Mouse (Mus musculus) olfactory bulb, adult 2 months (tissue): ENCODE results near the gene Ppp1r9a. TPM values are rescaled to one million over a fixed set of nuclear protein-coding genes. Genes with fewer than 3 reads are reported as not detected.

Experiments
- H3K27ac ChIP-seq: fragments of 200-500 bp; 2 replicates; pipeline ENCODE4 v1.5.1; 2012; ENCODE audit warnings: low read depth, low read length; ENCODE audit not compliant: insufficient read depth
- H3K4me1 ChIP-seq: fragments of 200-500 bp; 2 replicates; pipeline ENCODE4 v1.6.1; 2012; ENCODE audit warnings: low read length; ENCODE audit not compliant: control insufficient read depth, insufficient read depth
- H3K4me3 ChIP-seq: fragments of 200-500 bp; 2 replicates; pipeline ENCODE4 v1.5.1; 2012; ENCODE audit warnings: mild to moderate bottlenecking, low read depth, low read length, moderate library complexity; ENCODE audit not compliant: insufficient read depth
- CTCF ChIP-seq: fragments of 200-500 bp; IDR thresholded peaks from 2 replicates; pipeline ENCODE4 v1.5.1; 2012; ENCODE audit warnings: low read depth, mild to moderate bottlenecking, low read length, moderate library complexity; ENCODE audit not compliant: insufficient read depth
- POLR2A ChIP-seq: fragments of 200-500 bp; IDR thresholded peaks from 2 replicates; pipeline ENCODE4 v1.6.1; 2012; ENCODE audit warnings: mild to moderate bottlenecking, low read depth, low read length, moderate library complexity; ENCODE audit not compliant: insufficient read depth
- WGBS: fragments of 180-500 bp; shearing (Covaris S2); methylation state at CpG from one replicate; pipeline ENCODE4 v1.1.7; 2018; 5-methylcytosine and 5-hydroxymethylcytosine counted together
- polyA plus RNA-seq: library from polyadenylated mRNA; stranded (reverse); fragments of >200 nt; gene quantifications from 2 replicates; pipeline ENCODE4 v1.2.4, GENCODE M21; 2012; ENCODE audit warnings: low replicate concordance; ENCODE audit not compliant: missing spikeins, insufficient read depth, insufficient read length

Ppp1r9a gene
- polyA plus RNA-seq, 1 experiment = 308 TPM

GRCm38 (mm10) chr6:5156541-5157425, 254.1 kb downstream of the Ppp1r9a start:
- whole genome bisulfite sequencing = 81% methylated on average over 6 of the region's 6 CpGs
- TF ChIP-seq CTCF (no peak), POLR2A (no peak)
- Histone ChIP-seq H3K4me3 (no peak overlapping the region), H3K27ac (no peak overlapping the region), H3K4me1 (no peaks in the 10 kb centered on the region)

- WGBS = 88% methylated on average over 7 of the region's 7 CpGs
- Histone ChIP-seq H3K4me1 (no peaks in the 10 kb centered on the region), H3K27ac (no peak overlapping the region), H3K4me3 (no peak overlapping the region)
- no peak for TF ChIP-seq POLR2A
- no peak for TF ChIP-seq CTCF
Observed at GRCm38 (mm10) chr6:5159385-5159791, 256.7 kb downstream of the Ppp1r9a start.

- Histone ChIP-seq H3K27ac (no peak overlapping the region), H3K4me3 (no peak overlapping the region), H3K4me1 (no peaks in the 10 kb centered on the region)
- TF ChIP-seq POLR2A (no peak), CTCF (no peak)
- 88% methylated on average over 6 of the region's 6 CpGs for WGBS
Observed at GRCm38 (mm10) chr6:5162052-5162451, 259.3 kb downstream of the Ppp1r9a start.

GRCm38 (mm10) chr6:5163507-5164144, 260.9 kb downstream of the Ppp1r9a start:
- Histone ChIP-seq H3K27ac (no peak overlapping the region), H3K4me1 (no peaks in the 10 kb centered on the region), H3K4me3 (no peak overlapping the region)
- WGBS = over 99% methylated on average over 14 of the region's 14 CpGs
- TF ChIP-seq CTCF (no peak), POLR2A (no peak)

DNA sequence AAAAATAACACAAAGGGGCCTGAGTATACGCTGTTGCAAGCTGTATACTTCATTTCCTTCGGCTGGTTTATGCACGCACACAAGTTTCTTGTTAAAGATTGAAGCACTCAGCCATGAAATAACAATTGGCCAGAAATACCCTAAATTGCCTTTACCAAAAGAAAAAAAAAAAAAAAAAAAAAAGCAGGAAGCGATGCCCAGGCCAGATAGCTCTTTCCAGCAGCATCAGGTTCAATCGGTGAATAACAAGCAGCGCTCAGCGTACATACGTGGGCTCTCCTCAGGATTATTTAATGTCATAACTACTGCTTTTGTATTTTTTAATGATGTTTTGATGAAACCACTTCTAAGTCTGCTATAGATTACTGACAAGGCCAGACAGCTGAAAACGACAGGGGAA, 262.1 kb downstream of the Ppp1r9a start:
- Histone ChIP-seq H3K4me3 (no peak overlapping the region), H3K4me1 (no peaks in the 10 kb centered on the region), H3K27ac (no peak overlapping the region)
- TF ChIP-seq POLR2A (no peak), CTCF (no peak)
- WGBS = 77% methylated on average over 9 of the region's 9 CpGs

- Histone ChIP-seq H3K27ac (no peak overlapping the region), H3K4me3 (no peak overlapping the region), H3K4me1 (no peaks in the 10 kb centered on the region)
- TF ChIP-seq CTCF = no peak
- TF ChIP-seq POLR2A = no peak
- WGBS = 37% methylated on average over 14 of the region's 14 CpGs
Observed at GRCm38 (mm10) chr6:5167051-5167677, 264.4 kb downstream of the Ppp1r9a start.

DNA sequence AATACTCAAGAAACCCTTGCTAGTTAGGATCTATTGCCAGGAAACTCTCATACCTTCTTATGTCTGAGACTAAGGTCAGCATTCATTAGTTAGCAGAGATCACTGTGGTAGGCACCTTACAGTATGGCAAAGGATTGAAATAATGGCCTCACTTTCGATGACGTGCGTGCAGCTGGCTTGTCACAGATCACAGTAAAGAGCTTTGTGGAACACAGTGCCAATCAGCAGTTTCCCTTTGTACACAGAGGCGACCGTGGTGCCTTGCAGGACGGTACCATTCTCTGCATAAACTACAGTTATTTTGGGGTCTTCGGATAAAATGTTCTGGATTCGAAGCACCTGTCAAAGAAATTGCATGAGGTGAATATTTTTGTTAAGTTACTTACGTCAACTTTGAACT, 265.4 kb downstream of the Ppp1r9a start:
- Histone ChIP-seq H3K4me1 (no peaks in the 10 kb centered on the region), H3K4me3 (no peak overlapping the region), H3K27ac (no peak overlapping the region)
- WGBS = 53% methylated on average over 9 of the region's 9 CpGs
- TF ChIP-seq POLR2A (no peak), CTCF (no peak)

GRCm38 (mm10) chr6:5171418-5171817, 268.7 kb downstream of the Ppp1r9a start:
- Histone ChIP-seq H3K4me3 (no peak overlapping the region), H3K4me1 (no peaks in the 10 kb centered on the region), H3K27ac (no peak overlapping the region)
- WGBS = 87% methylated on average over 4 of the region's 4 CpGs
- no peak for TF ChIP-seq POLR2A
- TF ChIP-seq CTCF = no peak

GRCm38 (mm10) chr6:5172571-5172970, 269.9 kb downstream of the Ppp1r9a start:
- H3K4me3 ChIP-seq = no peak overlapping the region
- 80% methylated on average over 9 of the region's 9 CpGs for WGBS
- no peaks in the 10 kb centered on the region for H3K4me1 ChIP-seq
- TF ChIP-seq CTCF = no peak
- no peak for TF ChIP-seq POLR2A
- H3K27ac ChIP-seq = no peak overlapping the region
